Mouse (Mus musculus) ES-E14 (cell line): Measurements from ENCODE around the gene Rpl15. TPM values are rescaled to one million over a fixed set of nuclear protein-coding genes. Genes with fewer than 3 reads are reported as not detected.
A peak's percentile ranks its signal among the peaks of the same experiment; 100 is the strongest.

Experiments used
- DNase-seq: peaks from one replicate; pipeline ENCODE4 v3.0.0-alpha.2; 2013; ENCODE audit warnings: low read depth, low spot score
- H3K27ac ChIP-seq: 2 replicates; pipeline ENCODE4 v1.5.1; 2012; ENCODE audit warnings: low read depth, mild to moderate bottlenecking, low read length, moderate library complexity, mixed read lengths; ENCODE audit not compliant: poor library complexity, insufficient read depth, severe bottlenecking
- H3K36me3 ChIP-seq: 2 replicates; pipeline ENCODE4 v1.6.1; 2012; ENCODE audit warnings: mild to moderate bottlenecking, low read length, moderate library complexity, mixed read lengths; ENCODE audit not compliant: control insufficient read depth, poor library complexity, insufficient read depth, severe bottlenecking
- H3K4me1 ChIP-seq, 2 experiments: fragments of 150-350 bp in 1 of 2; sonication (generic) in 1 of 2; 2 replicates each; pipeline ENCODE4 v1.6.1; 2012; ENCODE audit warnings: low read length in 2 of 2, mild to moderate bottlenecking in 1 of 2, mixed read lengths in 1 of 2; ENCODE audit not compliant: control insufficient read depth in 2 of 2, insufficient read depth in 2 of 2, poor library complexity in 1 of 2
- H3K4me3 ChIP-seq, 2 experiments: fragments of 150-350 bp in 1 of 2; sonication (generic) in 1 of 2; 2 replicates each; pipeline ENCODE4 v1.5.1; 2012; ENCODE audit warnings: low read length in 2 of 2, low read depth in 1 of 2, mild to moderate bottlenecking in 1 of 2, mixed read lengths in 1 of 2; ENCODE audit not compliant: insufficient read depth in 1 of 2, poor library complexity in 1 of 2, severe bottlenecking in 1 of 2
- H3K9ac ChIP-seq: 2 replicates; pipeline ENCODE4 v1.6.1; 2012; ENCODE audit warnings: low read depth, mild to moderate bottlenecking, low read length, mixed read lengths; ENCODE audit not compliant: poor library complexity, insufficient read depth, severe bottlenecking
- H3K9me3 ChIP-seq: fragments of 150-350 bp; sonication (generic); 2 replicates; pipeline ENCODE4 v1.6.1; 2012; ENCODE audit warnings: low read depth, mild to moderate bottlenecking, low read length; ENCODE audit not compliant: control insufficient read depth, insufficient read depth
- CHD2 ChIP-seq: IDR thresholded peaks from 2 replicates; pipeline ENCODE4 v1.6.1; 2014; ENCODE audit warnings: mild to moderate bottlenecking, low read depth, low read length, inconsistent platforms
- HCFC1 ChIP-seq: IDR thresholded peaks from 2 replicates; pipeline ENCODE4 v1.6.1; 2012; ENCODE audit warnings: low read length, inconsistent platforms, borderline replicate concordance; ENCODE audit not compliant: insufficient read depth
- MAFK ChIP-seq: IDR thresholded peaks from 2 replicates; pipeline ENCODE4 v1.6.1; 2014; ENCODE audit warnings: mild to moderate bottlenecking, low read depth, low read length, inconsistent platforms; ENCODE audit not compliant: insufficient read depth
- ZC3H11A ChIP-seq: IDR thresholded peaks from 2 replicates; pipeline ENCODE4 v1.6.1; 2012; ENCODE audit warnings: low read depth, mild to moderate bottlenecking, inconsistent platforms, low read length, borderline replicate concordance
- ZNF384 ChIP-seq: IDR thresholded peaks from 2 replicates; pipeline ENCODE4 v1.6.1; 2012; ENCODE audit warnings: low read depth, low read length, inconsistent platforms
- in situ Hi-C, 2 experiments: fragments of 600-800 bp; cut with MboI; formaldehyde crosslinking; loops; one replicate each; pipeline ENCODE4 v1.15.1; 2025; ENCODE audit warnings: low sequenced_read_pairs in 2 of 2, inconsistent platforms in 1 of 2; ENCODE audit not compliant: unreplicated experiment in 2 of 2
- total RNA-seq: library from RNA; depleted of rRNA; stranded (reverse); fragments of 300-350 nt; gene quantifications from 2 replicates; pipeline ENCODE4 v1.2.3, GENCODE M21; 2012

Gene Rpl15
- total RNA-seq, 1 experiment: 1,639 TPM

DNA sequence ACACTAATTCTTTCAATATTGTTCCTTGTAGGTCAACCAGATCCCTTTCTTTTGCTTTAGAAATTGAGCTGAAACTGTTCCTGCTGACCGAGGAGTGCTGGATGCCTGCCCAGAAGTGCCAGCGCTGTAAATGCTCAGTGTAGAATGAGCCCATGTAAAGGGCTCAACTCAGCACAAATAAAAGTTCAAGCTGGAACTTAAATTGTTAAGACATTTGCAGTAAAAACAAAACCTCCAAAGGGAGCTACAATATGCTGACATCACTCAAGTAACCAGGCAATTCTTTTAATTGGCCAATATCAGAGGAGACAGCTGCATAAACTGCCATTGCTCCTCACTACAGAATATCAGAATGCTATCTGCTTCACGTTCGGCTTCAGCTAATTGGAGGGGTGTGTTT is 7.8 kb downstream of the Rpl15 start:
- Histone ChIP-seq H3K4me3 (no peak overlapping the region), H3K4me1 (0 out of 4 replicates have a peak, but pooled peaks cover 0 to 1% of the 10 kb centered on the region in 2 experiments), H3K9me3 (no peaks in the 10 kb centered on the region), H3K27ac (no peak overlapping the region), H3K9ac (no peak overlapping the region), H3K36me3 (peaks cover 3% of the 10 kb centered on the region; the same call in 1 of the 2 replicates)
- in situ Hi-C loops: no loop called here
- DNase-seq: no peak
- TF ChIP-seq ZNF384 (no peak), MAFK (no peak), ZC3H11A (no peak), CHD2 (no peak), HCFC1 (no peak)

DNA sequence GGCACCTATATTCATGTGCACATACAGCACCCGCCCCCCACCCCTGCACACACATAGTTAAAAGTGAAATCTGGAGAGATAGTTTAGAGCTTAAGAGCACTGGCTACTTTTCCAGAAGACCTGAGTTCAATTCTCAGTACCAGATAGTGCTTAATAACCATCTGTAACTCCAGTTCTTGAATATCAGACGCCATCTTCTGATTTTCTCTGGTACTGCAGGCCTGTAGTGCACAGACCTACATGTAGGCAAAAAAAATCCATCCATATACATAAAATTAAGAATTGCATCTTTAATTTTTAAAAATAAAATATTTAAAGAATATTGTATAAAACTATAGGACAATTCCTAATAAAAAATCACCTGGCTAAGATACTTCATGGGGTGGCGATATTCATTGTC is 10.0 kb downstream of the Rpl15 start:
- in situ Hi-C loops: no loop called here
- no peaks in the 10 kb centered on the region for H3K36me3 ChIP-seq

DNA sequence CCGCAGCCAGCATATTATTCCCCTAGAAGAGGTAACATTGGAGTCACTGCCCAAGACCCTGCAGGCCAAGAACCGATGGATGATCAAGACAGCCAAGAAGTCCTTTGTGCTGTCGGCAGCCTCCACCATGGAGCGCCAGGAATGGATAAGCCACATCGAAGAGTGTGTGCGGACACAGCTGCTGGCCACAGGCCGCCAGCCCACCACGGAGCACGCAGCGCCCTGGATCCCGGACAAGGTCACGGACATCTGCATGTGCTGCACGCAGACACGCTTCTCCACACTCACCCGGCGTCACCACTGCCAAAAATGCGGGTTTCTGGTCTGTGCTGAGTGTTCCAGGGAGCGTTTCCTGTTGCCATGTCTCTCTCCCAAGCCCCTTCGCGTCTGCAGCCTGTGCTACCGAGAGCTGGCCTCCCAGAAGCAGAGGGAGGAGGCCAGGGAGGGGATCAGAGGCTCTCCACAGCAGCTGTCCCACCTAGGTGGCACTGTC is 28.5 kb downstream of the Rpl15 start:
- Histone ChIP-seq H3K4me3 (peak overlapping the region; percentile 25 to 41; a peak in 2 of 4 replicates), H3K4me1 (no peaks in the 10 kb centered on the region; a peak in 1 of 4 replicates), H3K27ac (no peak overlapping the region), H3K9me3 (peaks cover 2% of the 10 kb centered on the region; the same call in 1 of the 2 replicates), H3K36me3 (no peaks in the 10 kb centered on the region), H3K9ac (no peak overlapping the region)
- DNase-seq: no peak
- TF ChIP-seq ZC3H11A (no peak), CHD2 (no peak), MAFK (no peak)
- in situ Hi-C loops: no loop called here

More for the DNA sequence above, 10.0 kb downstream of the Rpl15 start:
- no peak overlapping the region for H3K27ac ChIP-seq
- TF ChIP-seq ZNF384 (0 out of 2 replicates have a peak, but pooled peaks have one; percentile 13), CHD2 (no peak)
- H3K4me1 ChIP-seq: no peaks in the 10 kb centered on the region
- H3K9ac ChIP-seq: no peak overlapping the region
- DNase-seq: peak; percentile 15
- H3K4me3 ChIP-seq: no peak overlapping the region
- H3K9me3 ChIP-seq: no peaks in the 10 kb centered on the region

DNA sequence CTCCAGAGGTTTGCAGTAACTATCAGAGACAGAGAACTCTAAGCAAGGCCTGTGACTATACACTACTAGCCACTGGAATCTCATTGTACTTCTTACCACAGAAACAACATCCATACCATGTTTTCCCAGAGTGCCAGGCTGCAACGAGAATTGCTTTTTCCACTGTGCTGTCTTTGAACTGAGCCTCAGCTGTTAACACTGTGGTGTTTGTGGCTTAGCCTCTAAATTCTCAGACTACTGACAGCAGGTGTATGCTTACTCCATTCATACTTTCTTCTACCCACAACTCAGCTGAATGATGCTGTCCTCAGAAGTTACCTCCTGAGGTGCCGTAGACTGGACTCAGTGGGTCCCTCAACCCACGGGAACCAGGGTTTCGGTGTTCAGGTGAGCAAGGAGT is 29.4 kb downstream of the Rpl15 start:
- no peak for DNase-seq
- H3K4me1 ChIP-seq: no peaks in the 10 kb centered on the region; a peak in 1 of 4 replicates
- no peaks in the 10 kb centered on the region for H3K36me3 ChIP-seq
- no peak overlapping the region for H3K9ac ChIP-seq
- peaks cover 2% of the 10 kb centered on the region; the same call in 1 of the 2 replicates for H3K9me3 ChIP-seq
- H3K27ac ChIP-seq: no peak overlapping the region
- no peak overlapping the region for H3K4me3 ChIP-seq
- in situ Hi-C loops: no loop called here
- no peak for TF ChIP-seq ZC3H11A

DNA sequence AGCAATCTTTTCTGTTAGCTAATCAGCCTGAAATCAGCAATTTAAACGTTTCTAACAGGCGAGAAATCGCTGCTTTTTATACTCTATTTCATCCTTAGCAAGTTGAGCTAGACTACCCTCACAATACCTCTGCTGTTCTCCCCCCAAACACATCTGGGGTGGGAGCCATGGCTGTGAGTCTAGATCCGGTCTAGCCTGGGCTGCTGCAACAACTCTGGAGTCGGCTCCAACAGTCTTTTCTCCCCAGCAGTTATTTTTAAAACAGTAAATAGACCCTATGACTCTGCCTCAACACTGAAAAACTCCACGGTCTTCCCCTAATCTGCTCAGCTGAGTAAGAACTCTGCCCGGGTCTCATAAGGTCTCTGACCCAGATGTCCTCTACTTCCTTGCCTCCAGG is 31.1 kb downstream of the Rpl15 start:
- Histone ChIP-seq H3K36me3 (no peaks in the 10 kb centered on the region), H3K27ac (no peak overlapping the region), H3K9me3 (peaks cover 2% of the 10 kb centered on the region; the same call in 1 of the 2 replicates), H3K4me3 (no peak overlapping the region), H3K9ac (no peak overlapping the region), H3K4me1 (no peaks in the 10 kb centered on the region; a peak in 1 of 4 replicates)
- DNase-seq: no peak
- TF ChIP-seq ZNF384: no peak
- in situ Hi-C loops: no loop called here
